Mouse (Mus musculus) heart, embryonic 14.5 days (tissue): Measurements from ENCODE around the gene St3gal4. TPM values are rescaled to one million over a fixed set of nuclear protein-coding genes. Genes with fewer than 3 reads are reported as not detected.

Source experiments
- ATAC-seq: fragments of 200-750 bp; cut with Nextera tagmentation; 2 replicates; pipeline ENCODE4 v1.8.0; 2017; ENCODE audit warnings: low read depth, moderate TSS enrichment; ENCODE audit not compliant: insufficient number of reproducible peaks, insufficient read depth, low FRiP score
- H3K27ac ChIP-seq, 2 experiments: fragments of 200-500 bp in 1 of 2; fragments of 300-500 bp in 1 of 2; sonication (generic) in 1 of 2; replicated peaks in 1 of 2; 2 replicates each; pipeline ENCODE4 v1.5.1; 2012 to 2014; ENCODE audit warnings: low read depth in 2 of 2, low read length in 2 of 2, control low read depth in 1 of 2, mild to moderate bottlenecking in 1 of 2, mixed read lengths in 1 of 2; ENCODE audit not compliant: control insufficient read depth in 1 of 2, insufficient read depth in 1 of 2
- H3K27me3 ChIP-seq: fragments of 300-500 bp; sonication (generic); 2 replicates; pipeline ENCODE4 v1.6.1; 2014; ENCODE audit warnings: mild to moderate bottlenecking, low read length, control low read depth; ENCODE audit not compliant: control insufficient read depth, insufficient read depth
- H3K36me3 ChIP-seq: fragments of 300-500 bp; sonication (generic); 2 replicates; pipeline ENCODE4 v1.6.1; 2014; ENCODE audit warnings: mild to moderate bottlenecking, control low read depth, low read length, mixed read lengths; ENCODE audit not compliant: control insufficient read depth, insufficient read depth
- H3K4me1 ChIP-seq, 2 experiments: fragments of 200-500 bp in 1 of 2; fragments of 300-500 bp in 1 of 2; sonication (generic) in 1 of 2; 2 replicates each; pipeline ENCODE4 v1.6.1; 2012 to 2014; ENCODE audit warnings: low read length in 2 of 2, control low read depth in 1 of 2, mixed read lengths in 1 of 2; ENCODE audit not compliant: control insufficient read depth in 2 of 2, insufficient read depth in 2 of 2
- H3K4me2 ChIP-seq: fragments of 300-500 bp; sonication (generic); 2 replicates; pipeline ENCODE4 v1.6.1; 2014; ENCODE audit warnings: mild to moderate bottlenecking, low read length
- H3K4me3 ChIP-seq, 2 experiments: fragments of 200-500 bp in 1 of 2; fragments of 300-500 bp in 1 of 2; sonication (generic) in 1 of 2; 2 replicates each; pipeline ENCODE4 v1.5.1; 2012 to 2014; ENCODE audit warnings: low read length in 2 of 2, mild to moderate bottlenecking in 2 of 2, control low read depth in 1 of 2, low read depth in 1 of 2, moderate library complexity in 1 of 2; ENCODE audit not compliant: control insufficient read depth in 1 of 2, insufficient read depth in 1 of 2
- H3K9ac ChIP-seq: fragments of 300-500 bp; sonication (generic); 2 replicates; pipeline ENCODE4 v1.6.1; 2014; ENCODE audit warnings: mild to moderate bottlenecking, low read length
- H3K9me3 ChIP-seq: fragments of 300-500 bp; sonication (generic); 2 replicates; pipeline ENCODE4 v1.6.1; 2016; ENCODE audit warnings: low read length, control low read depth; ENCODE audit not compliant: control insufficient read depth
- WGBS: fragments of 180-500 bp; shearing (Covaris S2); extraction: QIAGEN DNeasy Blood & Tissue Kit; methylation state at CpG from one replicate; pipeline ENCODE4 v1.1.7; 2014; 5-methylcytosine and 5-hydroxymethylcytosine counted together
- polyA plus RNA-seq: library from polyadenylated mRNA; unstranded; fragments of >200 nt; fragmentation: Nextera tagmentation; extraction: Ambion mirVana; gene quantifications from 2 replicates; pipeline ENCODE4 v1.2.1, GENCODE M21; 2014

The St3gal4 gene
- polyA plus RNA-seq, 1 experiment from 2014 or later = 22.9 TPM

- Histone ChIP-seq H3K4me3 (no peak overlapping the region), H3K27me3 (no peaks in the 10 kb centered on the region), H3K27ac (peak overlapping the region; percentile 8 to 77; a peak in 2 of 4 replicates), H3K4me2 (no peak overlapping the region), H3K36me3 (peaks cover 9% of the 10 kb centered on the region; the same call in 1 of the 2 replicates), H3K4me1 (peaks cover 31 to 55% of the 10 kb centered on the region in 2 experiments), H3K9me3 (no peaks in the 10 kb centered on the region), H3K9ac (no peak overlapping the region)
- no peak for ATAC-seq
- 37% methylated on average over 15 of the region's 15 CpGs for WGBS
These were observed 74.6 kb downstream of the St3gal4 start for GRCm38 (mm10) chr9:35044458-35044857.

GRCm38 (mm10) chr9:35043619-35044018 lies 75.4 kb downstream of the St3gal4 start:
- Histone ChIP-seq H3K27me3 (no peaks in the 10 kb centered on the region), H3K36me3 (peaks cover 9% of the 10 kb centered on the region; the same call in 1 of the 2 replicates), H3K9me3 (no peaks in the 10 kb centered on the region), H3K4me1 (peaks cover 38 to 58% of the 10 kb centered on the region in 2 experiments), H3K4me3 (no peak overlapping the region), H3K4me2 (no peak overlapping the region), H3K9ac (no peak overlapping the region), H3K27ac (peak overlapping the region in 1 of 2 experiments; percentile 11; a peak in 1 of 4 replicates)
- ATAC-seq = no peak
- WGBS = 57% methylated on average over 7 of the region's 7 CpGs

- Histone ChIP-seq H3K4me2 (no peak overlapping the region), H3K4me3 (no peak overlapping the region), H3K9me3 (0 out of 2 replicates have a peak, but pooled peaks cover 5% of the 10 kb centered on the region), H3K4me1 (peaks cover 41 to 61% of the 10 kb centered on the region in 2 experiments), H3K36me3 (no peaks in the 10 kb centered on the region), H3K9ac (no peak overlapping the region), H3K27ac (no peak overlapping the region), H3K27me3 (no peaks in the 10 kb centered on the region)
- WGBS = 52% methylated on average over 5 of the region's 5 CpGs
- ATAC-seq = no peak
These were observed 77.6 kb downstream of the St3gal4 start for GRCm38 (mm10) chr9:35041493-35041892.

DNA sequence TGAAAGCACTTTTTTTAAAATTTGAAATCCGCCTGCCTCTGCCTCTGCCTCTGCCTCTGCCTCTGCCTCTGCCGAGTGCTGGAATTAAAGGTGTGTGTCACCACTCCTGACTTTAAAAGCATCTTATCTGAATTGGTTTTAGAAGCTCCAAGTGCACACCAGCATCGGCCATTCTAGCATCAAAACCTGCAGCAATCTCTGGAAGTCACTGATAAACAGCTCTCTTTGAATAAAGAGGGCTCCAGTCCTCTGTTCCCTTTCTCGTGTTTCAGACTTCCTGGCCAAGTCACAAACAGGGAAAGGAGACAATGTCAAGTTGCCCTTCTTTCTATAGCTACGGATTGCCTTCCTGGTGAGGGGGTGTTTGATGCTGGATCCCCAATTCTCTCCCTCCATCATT lies 79.2 kb downstream of the St3gal4 start:
- Histone ChIP-seq H3K9ac (no peak overlapping the region), H3K36me3 (no peaks in the 10 kb centered on the region), H3K4me2 (no peak overlapping the region), H3K27me3 (no peaks in the 10 kb centered on the region), H3K27ac (peak overlapping the region; percentile 13 to 84), H3K9me3 (0 out of 2 replicates have a peak, but pooled peaks cover 5% of the 10 kb centered on the region), H3K4me1 (peaks cover 33 to 49% of the 10 kb centered on the region in 2 experiments), H3K4me3 (no peak overlapping the region)
- ATAC-seq = no peak
- WGBS = 17% methylated on average over 5 of the region's 5 CpGs

DNA sequence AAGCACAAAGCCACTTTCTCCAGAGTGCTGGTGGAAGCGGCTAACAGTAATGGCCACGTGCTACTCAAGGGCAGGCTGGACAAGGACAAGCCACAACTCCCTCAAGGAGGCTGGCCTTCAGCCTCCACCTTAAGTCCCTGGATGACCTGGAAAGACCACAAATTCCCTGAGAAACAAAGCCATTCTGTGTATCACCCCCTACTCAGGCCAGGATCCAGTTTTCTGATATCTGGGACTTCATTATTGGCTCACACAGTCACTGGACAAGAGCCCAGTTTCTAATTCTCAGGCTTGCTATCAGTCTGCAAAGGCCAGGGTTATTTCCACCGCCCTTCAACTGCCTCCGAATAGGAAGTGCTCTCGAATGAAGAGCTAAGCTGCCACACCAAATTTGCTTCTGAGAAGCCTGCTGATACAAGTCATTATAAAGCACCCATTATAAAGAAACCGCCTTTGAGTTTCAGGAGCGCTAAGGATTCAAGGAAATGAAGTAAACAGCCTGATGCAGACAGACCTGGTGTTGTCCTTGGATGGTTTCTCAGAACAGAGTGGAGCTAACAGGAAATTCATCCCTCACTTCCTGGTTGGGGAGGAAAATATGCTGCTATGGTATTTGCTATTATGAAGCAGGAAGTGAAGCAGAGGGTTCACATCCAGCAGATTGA lies 80.0 kb downstream of the St3gal4 start:
- peak; percentile 73 for ATAC-seq
- Histone ChIP-seq H3K9me3 (0 out of 2 replicates have a peak, but pooled peaks cover 5% of the 10 kb centered on the region), H3K27me3 (no peaks in the 10 kb centered on the region), H3K4me3 (no peak overlapping the region), H3K4me2 (peak overlapping the region; percentile 11; the same call in 1 of the 2 replicates), H3K27ac (peak overlapping the region; percentile 84 to 91), H3K9ac (0 out of 2 replicates have a peak overlapping the region, but pooled peaks have one; percentile 12), H3K4me1 (peaks cover 31 to 44% of the 10 kb centered on the region in 2 experiments), H3K36me3 (no peaks in the 10 kb centered on the region)
- 21% methylated on average over 7 of the region's 7 CpGs for WGBS

DNA sequence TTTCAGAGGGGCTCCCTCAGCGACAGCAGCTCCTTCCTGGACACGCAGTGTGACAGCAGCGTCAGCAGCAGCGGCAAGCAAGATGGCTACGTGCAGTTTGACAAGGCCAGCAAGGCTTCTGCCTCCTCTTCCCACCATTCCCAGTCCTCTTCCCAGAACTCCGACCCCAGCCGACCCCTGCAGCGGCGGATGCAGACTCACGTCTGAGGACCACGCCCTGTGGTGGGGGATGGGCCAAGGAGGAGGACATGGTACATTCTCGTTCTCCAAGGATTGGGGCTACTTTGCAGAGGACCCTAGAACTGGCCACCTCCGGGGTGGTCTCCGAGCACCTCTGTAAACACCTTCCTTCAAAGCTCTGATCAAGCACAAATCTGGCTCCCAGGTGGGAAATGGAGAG lies 84.0 kb downstream of the St3gal4 start:
- H3K27me3 ChIP-seq = no peaks in the 10 kb centered on the region
- 0 out of 2 replicates have a peak overlapping the region, but pooled peaks have one; percentile 6 for H3K9ac ChIP-seq
- H3K9me3 ChIP-seq = 0 out of 2 replicates have a peak, but pooled peaks cover 5% of the 10 kb centered on the region
- 0 out of 2 replicates have a peak, but pooled peaks have one; percentile 22 for ATAC-seq
- H3K4me2 ChIP-seq = peak overlapping the region; percentile 35
- no peaks in the 10 kb centered on the region for H3K36me3 ChIP-seq
- H3K27ac ChIP-seq = no peak overlapping the region
- no peak overlapping the region for H3K4me3 ChIP-seq
- H3K4me1 ChIP-seq = peaks cover 22 to 23% of the 10 kb centered on the region in 2 experiments
- 35% methylated on average over 14 of the region's 14 CpGs for WGBS

- ATAC-seq = no peak
- H3K4me3 ChIP-seq = no peak overlapping the region
- no peaks in the 10 kb centered on the region for H3K36me3 ChIP-seq
- H3K9ac ChIP-seq = no peak overlapping the region
- no peak overlapping the region for H3K4me2 ChIP-seq
- 0 out of 2 replicates have a peak, but pooled peaks cover 5% of the 10 kb centered on the region for H3K9me3 ChIP-seq
- H3K4me1 ChIP-seq = peaks cover 8 to 10% of the 10 kb centered on the region in 2 experiments; a peak in 3 of 4 replicates
- 72% methylated on average over 6 of the region's 6 CpGs for WGBS
- H3K27ac ChIP-seq = no peak overlapping the region
- no peaks in the 10 kb centered on the region for H3K27me3 ChIP-seq
These were observed 86.6 kb downstream of the St3gal4 start for GRCm38 (mm10) chr9:35032457-35032856.
